Mouse (Mus musculus): Measurements from ENCODE around the gene Fbxw2.

DNA sequence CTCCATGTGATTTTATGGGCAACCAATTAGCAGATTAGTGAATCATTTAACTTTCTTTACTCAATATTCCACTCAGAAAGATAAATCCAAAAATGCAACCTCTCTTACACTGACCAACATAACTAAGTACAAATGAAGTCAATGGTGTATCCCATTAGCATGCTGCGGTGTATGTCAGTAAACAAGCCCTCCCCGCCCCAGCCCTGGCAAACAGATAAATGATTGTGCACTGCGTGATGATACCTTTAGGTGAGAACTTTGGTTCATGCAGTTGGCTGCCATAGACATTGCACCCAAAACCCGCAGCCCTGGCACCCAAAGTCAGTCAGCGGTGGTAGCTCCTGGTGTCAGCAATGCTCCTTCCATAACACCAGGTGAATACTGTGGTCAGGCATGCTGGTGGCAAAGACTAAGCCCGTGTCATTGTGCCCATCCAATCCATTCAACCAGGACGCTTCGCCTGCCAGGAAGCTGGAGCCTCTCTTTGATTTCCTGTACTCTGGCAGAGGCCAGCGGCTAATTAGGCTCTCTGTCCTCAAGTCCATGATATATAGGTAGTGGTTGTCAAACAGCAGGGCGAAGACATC is 20.7 kb downstream of the Fbxw2 start:
- TF ChIP-seq GATA1 (IDR thresholded peaks at IDR 0.05; ENCODE audit: borderline replicate concordance, low read length) (no peak), FLI1 (IDR thresholded peaks at IDR 0.05; ENCODE audit: low read length) (no peak)
